Mouse (Mus musculus) cerebellum, adult 9-10 months (tissue): ENCODE results near the gene Anpep.

Experiments used
- DNase-seq: peaks from one replicate; pipeline ENCODE4 v3.0.0; 2022

The Anpep gene

DNA sequence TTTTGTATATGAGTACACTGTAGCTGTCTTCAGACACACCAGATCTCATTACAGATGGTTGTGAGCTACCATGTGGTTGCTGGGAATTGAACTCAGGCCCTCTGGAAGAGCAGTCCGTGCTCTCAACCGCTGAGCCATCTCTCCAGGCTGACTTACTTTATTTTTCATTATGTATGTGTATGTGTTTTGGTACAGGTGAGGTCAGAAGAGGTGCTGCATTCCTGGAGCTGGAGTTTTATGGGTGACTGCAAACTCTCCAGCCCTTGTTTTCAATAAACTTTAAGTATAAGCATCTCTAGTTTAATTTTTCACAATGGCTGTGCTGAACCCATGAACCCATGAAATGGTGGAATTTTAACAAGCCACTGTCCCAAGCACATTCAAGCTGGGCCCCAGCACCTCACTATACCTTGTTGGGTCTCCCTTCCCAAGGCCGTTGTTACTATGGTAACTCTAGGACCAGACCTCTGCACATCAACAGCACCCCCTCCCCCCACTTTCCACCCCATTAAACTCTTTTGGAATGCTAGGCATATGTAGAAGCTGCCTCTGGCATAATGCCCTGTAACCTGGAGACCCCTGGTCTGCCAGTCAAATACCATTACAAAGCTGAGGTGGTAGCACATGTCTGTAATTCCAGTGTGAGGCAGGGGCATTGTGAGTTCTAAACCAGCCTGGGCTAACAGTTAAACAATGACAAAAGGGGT lies 5.6 kb upstream of the Anpep start:
- no peak for DNase-seq

GRCm38 (mm10) chr7:79861794-79862193 lies 935 bp upstream of the Anpep start:
- no peak for DNase-seq

- DNase-seq: no peak
These were observed 1.8 kb downstream of the Anpep start for GRCm38 (mm10) chr7:79858956-79859630.

- DNase-seq: no peak
These were observed 2.5 kb downstream of the Anpep start for GRCm38 (mm10) chr7:79858202-79858934.

- no peak for DNase-seq
These were observed 4.6 kb downstream of the Anpep start for GRCm38 (mm10) chr7:79856305-79856704.

GRCm38 (mm10) chr7:79847456-79848451 lies 13.1 kb downstream of the Anpep start:
- no peak for DNase-seq

DNA sequence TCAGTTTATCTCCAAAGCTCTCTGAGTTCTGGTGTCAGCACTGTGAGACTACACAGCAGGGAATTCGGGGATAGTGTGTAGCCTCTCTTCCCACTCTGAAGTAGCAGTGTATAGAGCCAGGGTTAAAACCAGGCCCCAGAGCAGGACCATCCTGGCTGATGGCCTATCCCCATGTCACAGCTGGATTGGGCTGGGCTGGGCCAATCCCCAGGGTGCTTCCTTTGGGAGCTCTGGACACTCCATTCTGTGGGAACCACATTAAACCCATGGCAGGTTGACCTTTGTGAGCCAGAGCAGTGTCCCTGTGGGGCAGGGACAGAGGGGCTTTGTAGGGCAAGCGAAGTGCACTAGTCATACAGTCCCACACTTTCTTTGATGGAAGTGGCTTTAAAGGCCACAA lies 14.5 kb downstream of the Anpep start:
- no peak for DNase-seq

- no peak for DNase-seq
These were observed 16.6 kb downstream of the Anpep start for GRCm38 (mm10) chr7:79844090-79844802.

GRCm38 (mm10) chr7:79842163-79842562 lies 18.7 kb downstream of the Anpep start:
- no peak for DNase-seq

GRCm38 (mm10) chr7:79837247-79837646 lies 23.6 kb downstream of the Anpep start:
- DNase-seq: no peak

GRCm38 (mm10) chr7:79835196-79835595 lies 25.7 kb downstream of the Anpep start:
- no peak for DNase-seq

DNA sequence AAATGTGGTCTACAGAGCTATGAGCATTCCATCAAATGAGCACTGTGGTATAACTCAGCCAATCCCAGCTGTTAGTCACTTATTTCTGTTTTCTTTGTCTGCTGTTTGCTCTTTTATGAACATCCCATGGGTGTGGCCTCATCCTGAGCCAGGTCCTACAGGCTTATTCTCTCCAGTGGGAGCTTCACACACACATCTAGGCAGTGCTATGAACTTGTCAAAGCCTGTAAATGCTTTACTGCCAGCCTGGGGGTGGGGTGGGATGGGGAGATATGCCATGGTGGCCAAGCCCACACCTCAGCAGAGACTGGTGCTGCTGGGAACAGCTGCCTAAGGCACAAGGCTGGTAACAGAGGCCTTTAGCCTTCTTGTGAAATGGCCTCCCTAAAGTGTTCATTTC lies 27.9 kb downstream of the Anpep start:
- no peak for DNase-seq

- DNase-seq: no peak
These were observed 29.3 kb downstream of the Anpep start for GRCm38 (mm10) chr7:79831585-79831984.

GRCm38 (mm10) chr7:79831145-79831544 lies 29.7 kb downstream of the Anpep start:
- DNase-seq: no peak

GRCm38 (mm10) chr7:79828341-79828740 lies 32.5 kb downstream of the Anpep start:
- DNase-seq: no peak

GRCm38 (mm10) chr7:79822092-79822695 lies 38.7 kb downstream of the Anpep start:
- no peak for DNase-seq

DNA sequence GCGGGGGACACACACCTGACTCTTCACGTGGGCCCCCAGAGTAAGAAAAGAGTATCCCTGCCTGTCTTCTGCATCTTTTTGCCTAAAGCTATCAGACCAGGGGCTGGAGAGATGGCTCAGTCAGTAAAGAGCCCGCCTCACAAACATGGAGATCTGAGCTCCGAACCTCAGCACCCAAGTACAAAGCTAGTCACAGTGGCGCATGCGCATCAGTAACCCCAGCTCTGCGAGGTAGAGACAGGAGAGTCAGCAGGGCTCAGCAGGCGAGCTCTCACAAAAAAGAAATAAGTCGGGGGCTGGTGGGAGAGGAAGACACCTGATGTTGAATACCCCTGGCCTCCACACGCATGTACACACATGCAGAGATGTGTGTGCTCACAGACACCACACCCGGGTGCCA lies 40.9 kb downstream of the Anpep start:
- no peak for DNase-seq

- no peak for DNase-seq
These were observed 41.3 kb downstream of the Anpep start for GRCm38 (mm10) chr7:79819515-79819914.

DNA sequence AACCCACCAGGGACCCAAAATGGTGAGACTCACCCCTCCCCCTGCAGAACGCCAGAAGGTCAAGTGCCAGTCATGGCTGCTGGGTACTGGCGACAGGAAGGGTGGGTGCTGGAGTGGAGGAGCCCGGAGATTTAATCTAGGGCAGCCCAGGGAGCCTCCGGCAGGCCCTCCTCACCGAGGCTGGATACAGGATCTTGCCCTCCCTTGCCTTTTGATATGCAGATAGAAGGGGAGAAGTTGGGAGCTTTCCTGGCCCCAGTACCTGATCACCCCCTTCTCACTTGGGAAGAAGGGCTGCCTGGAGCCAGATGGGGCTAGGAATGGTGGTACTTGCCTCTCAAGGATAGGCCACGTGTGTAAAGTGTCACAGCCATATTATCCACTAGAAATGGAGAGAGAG lies 42.5 kb downstream of the Anpep start:
- DNase-seq: no peak

- DNase-seq: no peak
These were observed 47.5 kb downstream of the Anpep start for GRCm38 (mm10) chr7:79813409-79813808.
